Mouse (Mus musculus) midbrain, embryonic 16.5 days (tissue): ENCODE results near the gene Sdhaf2. TPM values are rescaled to one million over a fixed set of nuclear protein-coding genes. Genes with fewer than 3 reads are reported as not detected.

ENCODE experiments used
- ATAC-seq: fragments of 200-750 bp; cut with Nextera tagmentation; 2 replicates; pipeline ENCODE4 v1.8.0; 2017; ENCODE audit warnings: moderate TSS enrichment
- H3K27ac ChIP-seq: fragments of 300-500 bp; sonication (generic); 2 replicates; pipeline ENCODE4 v1.5.1; 2014; ENCODE audit warnings: mild to moderate bottlenecking, low read length, mixed read lengths
- H3K27me3 ChIP-seq: fragments of 300-500 bp; sonication (generic); 2 replicates; pipeline ENCODE4 v1.6.1; 2014; ENCODE audit warnings: low read depth, low read length, mixed read lengths; ENCODE audit not compliant: control insufficient read depth, insufficient read depth
- H3K36me3 ChIP-seq: fragments of 300-500 bp; sonication (generic); 2 replicates; pipeline ENCODE4 v1.6.1; 2014; ENCODE audit warnings: mild to moderate bottlenecking, low read length, moderate library complexity, mixed read lengths; ENCODE audit not compliant: control insufficient read depth, insufficient read depth
- H3K4me1 ChIP-seq: fragments of 300-500 bp; sonication (generic); 2 replicates; pipeline ENCODE4 v1.6.1; 2014; ENCODE audit warnings: mild to moderate bottlenecking, low read length, mixed read lengths; ENCODE audit not compliant: control insufficient read depth, insufficient read depth
- H3K4me2 ChIP-seq: fragments of 300-500 bp; sonication (generic); 2 replicates; pipeline ENCODE4 v1.6.1; 2014; ENCODE audit warnings: mild to moderate bottlenecking, low read length, mixed read lengths
- H3K4me3 ChIP-seq: fragments of 300-500 bp; sonication (generic); 2 replicates; pipeline ENCODE4 v1.5.1; 2014; ENCODE audit warnings: low read depth, mild to moderate bottlenecking, low read length, moderate library complexity, mixed read lengths
- H3K9ac ChIP-seq: fragments of 300-500 bp; sonication (generic); 2 replicates; pipeline ENCODE4 v1.6.1; 2014; ENCODE audit warnings: low read depth, low read length, mixed read lengths
- H3K9me3 ChIP-seq: fragments of 300-500 bp; sonication (generic); replicated peaks from 2 replicates; pipeline ENCODE4 v1.6.1; 2014; ENCODE audit warnings: mild to moderate bottlenecking, low read length, mixed read lengths; ENCODE audit not compliant: control insufficient read depth, poor library complexity, severe bottlenecking
- WGBS: fragments of 180-500 bp; shearing (Covaris S2); extraction: QIAGEN DNeasy Blood & Tissue Kit; methylation state at CpG from one replicate; pipeline ENCODE4 v1.1.7; 2014; 5-methylcytosine and 5-hydroxymethylcytosine counted together
- polyA plus RNA-seq: library from polyadenylated mRNA; unstranded; fragments of >200 nt; fragmentation: Nextera tagmentation; extraction: Ambion mirVana; gene quantifications from 2 replicates; pipeline ENCODE4 v1.2.1, GENCODE M21; 2015

Gene Sdhaf2
- polyA plus RNA-seq, 1 experiment from 2014 or later: 60.2 TPM

DNA sequence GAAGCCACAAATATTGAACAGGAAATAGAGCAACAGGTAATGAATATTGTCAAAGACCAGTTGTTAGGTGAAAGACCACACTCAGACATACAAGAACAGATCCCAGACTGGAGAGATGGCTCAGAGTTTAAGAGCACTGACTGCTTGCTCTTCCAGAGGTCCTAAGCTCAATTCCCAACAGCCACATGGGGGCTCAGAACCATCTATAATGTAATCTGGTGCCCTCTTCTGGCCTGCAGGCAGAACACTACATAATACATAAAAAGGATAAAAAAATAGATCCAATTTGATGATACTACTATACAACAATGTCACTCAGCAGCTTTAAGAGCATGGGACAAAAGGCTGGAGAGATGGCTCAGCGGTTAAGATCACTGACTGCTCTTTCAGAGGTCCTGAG lies 5.6 kb downstream of the Sdhaf2 start:
- Histone ChIP-seq H3K4me2 (no peak overlapping the region), H3K9me3 (no peaks in the 10 kb centered on the region), H3K27me3 (no peaks in the 10 kb centered on the region), H3K4me1 (peaks cover 11% of the 10 kb centered on the region), H3K9ac (no peak overlapping the region), H3K4me3 (no peak overlapping the region), H3K36me3 (0 out of 2 replicates have a peak, but pooled peaks cover 3% of the 10 kb centered on the region), H3K27ac (no peak overlapping the region)
- 59% methylated on average over 1 of the region's 1 CpGs for WGBS
- ATAC-seq: no peak

DNA sequence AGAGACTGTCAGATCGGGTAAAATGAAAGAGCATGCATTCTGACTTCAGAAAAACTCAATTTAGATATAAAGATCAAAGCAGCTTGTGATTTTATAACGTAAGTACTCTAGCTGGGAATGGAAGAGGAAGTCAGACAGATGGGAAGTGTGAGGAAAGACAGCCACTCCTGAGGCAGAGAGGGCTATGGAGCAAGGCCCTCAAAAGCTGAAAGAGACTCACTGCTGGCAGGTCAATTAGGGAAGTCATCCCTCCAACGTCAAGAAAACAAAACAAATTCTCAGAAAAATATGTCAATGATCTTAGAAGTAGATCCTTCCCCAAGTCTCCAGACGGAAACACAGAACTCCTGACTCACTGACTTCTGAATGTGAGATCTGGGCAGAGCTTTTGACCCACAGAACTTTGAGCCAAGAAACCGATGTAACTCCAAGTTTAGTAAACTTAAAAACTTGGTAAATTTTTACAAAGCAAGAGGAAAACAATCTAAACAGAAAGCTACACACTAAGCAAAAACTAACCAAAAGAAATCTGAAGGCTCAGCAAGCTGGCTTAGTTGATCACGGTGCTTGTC lies 15.1 kb downstream of the Sdhaf2 start:
- Histone ChIP-seq H3K4me3 (no peak overlapping the region), H3K9ac (no peak overlapping the region), H3K4me2 (no peak overlapping the region), H3K27me3 (no peaks in the 10 kb centered on the region), H3K4me1 (no peaks in the 10 kb centered on the region), H3K27ac (no peak overlapping the region), H3K36me3 (0 out of 2 replicates have a peak, but pooled peaks cover 6% of the 10 kb centered on the region), H3K9me3 (no peaks in the 10 kb centered on the region)
- no peak for ATAC-seq
- 85% methylated on average over 6 of the region's 6 CpGs for WGBS

GRCm38 (mm10) chr19:10502571-10502970 lies 23.4 kb downstream of the Sdhaf2 start:
- peaks cover 4% of the 10 kb centered on the region for H3K36me3 ChIP-seq
- ATAC-seq: peak; percentile 83
- WGBS: 2% methylated on average over 4 of the region's 4 CpGs
- H3K4me3 ChIP-seq: no peak overlapping the region
- H3K4me2 ChIP-seq: no peak overlapping the region
- no peak overlapping the region for H3K9ac ChIP-seq
- H3K4me1 ChIP-seq: no peaks in the 10 kb centered on the region
- H3K27me3 ChIP-seq: no peaks in the 10 kb centered on the region
- no peaks in the 10 kb centered on the region for H3K9me3 ChIP-seq
- H3K27ac ChIP-seq: no peak overlapping the region

DNA sequence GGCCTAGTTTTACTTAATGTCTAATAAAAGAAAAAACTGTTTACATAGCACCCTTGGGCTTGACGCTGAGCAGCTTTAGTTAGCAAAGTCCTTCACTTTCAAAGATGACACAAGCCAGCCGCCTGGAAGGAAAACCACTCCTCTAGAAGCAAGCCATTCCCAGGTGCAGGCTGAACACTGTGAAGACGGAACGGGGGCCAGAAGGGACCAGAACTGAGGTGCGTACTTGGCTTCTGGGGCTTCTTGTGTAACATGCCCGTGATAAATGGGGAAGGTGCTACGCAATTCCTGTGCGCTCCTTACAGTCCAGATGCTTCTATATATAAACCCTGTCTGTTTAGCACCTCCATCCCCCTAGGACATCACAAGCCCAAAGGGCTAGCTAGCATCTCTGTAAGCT lies 25.4 kb downstream of the Sdhaf2 start:
- Histone ChIP-seq H3K4me3 (no peak overlapping the region), H3K36me3 (peaks cover 2% of the 10 kb centered on the region), H3K4me1 (peaks cover 4% of the 10 kb centered on the region; the same call in 1 of the 2 replicates), H3K9me3 (no peaks in the 10 kb centered on the region), H3K9ac (no peak overlapping the region), H3K27ac (no peak overlapping the region), H3K4me2 (no peak overlapping the region), H3K27me3 (no peaks in the 10 kb centered on the region)
- ATAC-seq: no peak
- WGBS: 95% methylated on average over 8 of the region's 8 CpGs

DNA sequence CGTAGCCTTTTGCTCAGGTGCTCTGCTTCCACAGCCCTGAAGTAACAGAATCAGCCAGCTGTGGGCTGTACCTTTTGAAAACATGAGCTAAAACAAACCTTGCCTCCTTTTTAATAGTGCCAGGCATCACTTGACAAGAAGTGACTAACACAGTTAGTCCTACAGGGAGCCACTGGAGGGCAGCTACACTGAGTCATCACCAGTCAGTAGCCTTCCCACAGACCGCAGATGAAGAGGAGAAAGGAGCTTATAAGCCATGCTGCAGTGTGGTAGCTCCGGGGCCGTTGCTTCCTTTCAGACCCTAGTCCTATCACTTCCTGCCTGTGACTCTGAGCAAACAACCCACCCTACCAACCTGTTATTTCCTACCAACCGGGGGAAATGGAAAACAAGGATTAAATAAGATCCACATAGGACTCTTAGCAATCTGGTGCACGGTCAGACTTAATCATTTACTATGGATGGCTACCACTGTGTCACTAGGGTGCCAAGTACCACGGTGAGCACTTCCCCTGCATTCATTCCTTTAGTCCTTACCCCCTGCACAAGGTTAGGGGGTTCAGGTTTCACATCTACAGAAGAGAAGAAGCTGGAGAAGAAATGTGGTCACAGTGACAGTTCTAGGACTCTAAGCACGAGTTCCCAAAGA lies 28.3 kb downstream of the Sdhaf2 start:
- Histone ChIP-seq H3K9ac (no peak overlapping the region), H3K4me2 (no peak overlapping the region), H3K4me3 (no peak overlapping the region), H3K36me3 (no peaks in the 10 kb centered on the region; the same call in none of the 2 replicates), H3K27me3 (no peaks in the 10 kb centered on the region), H3K4me1 (peaks cover 4% of the 10 kb centered on the region; the same call in 1 of the 2 replicates), H3K9me3 (no peaks in the 10 kb centered on the region), H3K27ac (peak overlapping the region; percentile 8; the same call in 1 of the 2 replicates)
- peak; percentile 52 for ATAC-seq
- 54% methylated on average over 8 of the region's 8 CpGs for WGBS

DNA sequence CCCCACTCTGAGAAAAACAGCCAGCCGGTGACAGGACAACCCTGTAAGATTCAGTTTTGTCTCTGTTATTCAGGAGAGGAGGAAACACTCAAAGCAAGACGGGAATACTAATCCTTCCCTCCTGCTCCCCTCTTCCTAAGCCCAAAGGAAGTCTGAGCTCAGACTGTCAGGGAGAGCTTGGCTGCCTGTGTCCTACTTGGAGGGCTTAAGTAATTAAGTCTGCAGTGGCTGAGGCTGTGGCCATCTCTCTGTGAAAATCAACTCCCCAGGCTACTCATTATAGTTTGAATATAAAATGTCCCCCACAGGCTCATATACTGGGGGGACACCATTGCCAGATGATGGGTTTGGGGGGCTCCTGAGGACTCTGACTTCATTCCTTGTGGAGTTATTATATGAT lies 29.0 kb downstream of the Sdhaf2 start:
- H3K9ac ChIP-seq: no peak overlapping the region
- ATAC-seq: peak; percentile 47; the same call in 1 of the 2 replicates
- no peaks in the 10 kb centered on the region; the same call in none of the 2 replicates for H3K36me3 ChIP-seq
- no peak overlapping the region for H3K4me2 ChIP-seq
- H3K27ac ChIP-seq: peak overlapping the region; percentile 8; the same call in 1 of the 2 replicates
- H3K4me3 ChIP-seq: no peak overlapping the region
- peaks cover 4% of the 10 kb centered on the region; the same call in 1 of the 2 replicates for H3K4me1 ChIP-seq
- 26% methylated on average over 2 of the region's 2 CpGs for whole genome bisulfite sequencing
- no peaks in the 10 kb centered on the region for H3K27me3 ChIP-seq
- no peaks in the 10 kb centered on the region for H3K9me3 ChIP-seq

DNA sequence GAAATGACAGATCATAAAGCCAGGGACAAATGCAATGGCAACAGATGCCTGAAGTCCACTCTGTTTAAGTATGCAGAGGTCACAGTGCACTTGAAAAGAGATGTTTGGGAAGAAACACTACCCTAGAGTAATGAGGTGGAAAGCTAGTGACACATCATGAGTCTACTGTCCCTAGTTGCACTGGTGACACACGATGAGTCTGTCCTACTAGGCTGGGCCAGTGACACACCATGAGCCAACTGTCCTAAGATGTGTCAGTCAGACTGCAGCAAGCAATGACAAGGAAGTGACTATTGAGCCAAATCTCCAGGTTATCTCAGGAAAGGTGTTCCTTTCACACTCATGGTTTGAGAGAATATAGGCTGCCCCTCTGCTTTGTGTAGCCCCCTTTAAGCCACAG lies 30.3 kb downstream of the Sdhaf2 start:
- Histone ChIP-seq H3K9me3 (no peaks in the 10 kb centered on the region), H3K4me2 (no peak overlapping the region), H3K9ac (no peak overlapping the region), H3K27me3 (no peaks in the 10 kb centered on the region), H3K4me1 (peaks cover 4% of the 10 kb centered on the region; the same call in 1 of the 2 replicates), H3K27ac (no peak overlapping the region), H3K4me3 (no peak overlapping the region), H3K36me3 (no peaks in the 10 kb centered on the region; the same call in 1 of the 2 replicates)
- 88% methylated on average over 1 of the region's 1 CpGs for WGBS
- ATAC-seq: no peak

- no peaks in the 10 kb centered on the region for H3K9me3 ChIP-seq
- no peak overlapping the region for H3K4me3 ChIP-seq
- H3K27me3 ChIP-seq: no peaks in the 10 kb centered on the region
- peaks cover 10% of the 10 kb centered on the region for H3K4me1 ChIP-seq
- 22% methylated on average over 9 of the region's 9 CpGs for WGBS
- no peak overlapping the region for H3K4me2 ChIP-seq
- no peak overlapping the region for H3K9ac ChIP-seq
- H3K27ac ChIP-seq: no peak overlapping the region
- peak; percentile 72 for ATAC-seq
- H3K36me3 ChIP-seq: no peaks in the 10 kb centered on the region
These were observed 39.6 kb downstream of the Sdhaf2 start for GRCm38 (mm10) chr19:10486264-10486738.

DNA sequence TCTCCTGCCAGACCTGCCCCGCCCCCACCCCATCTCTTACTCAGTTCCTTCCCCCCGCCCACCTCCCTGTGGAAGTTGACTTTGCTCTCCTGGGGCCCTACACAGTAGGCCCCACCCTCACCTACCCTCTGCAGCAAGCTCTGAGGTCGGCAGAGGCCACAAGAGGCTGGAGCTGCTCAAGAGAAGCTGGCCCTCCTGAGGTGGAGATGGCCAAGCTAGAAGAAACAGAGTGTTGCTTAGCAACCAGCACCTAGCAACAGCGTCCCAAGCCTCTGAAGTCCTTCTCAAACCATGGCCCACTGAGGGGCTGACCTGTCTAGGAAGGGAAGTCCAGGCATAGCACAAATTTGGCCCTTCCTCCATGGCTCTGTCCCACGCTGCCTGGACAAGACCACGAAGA lies 43.2 kb downstream of the Sdhaf2 start, which contains the start of gene Ppp1r32:
Gene Ppp1r32, minus strand, starts transcription at position 226 of the 400 bp plus-strand sequence.
- ATAC-seq: peak; percentile 73
- Histone ChIP-seq H3K36me3 (no peaks in the 10 kb centered on the region), H3K9ac (no peak within 1 kb of the TSS), H3K9me3 (no peaks in the 10 kb centered on the region), H3K27me3 (no peaks in the 10 kb centered on the region), H3K4me1 (peaks cover 10% of the 10 kb centered on the region), H3K4me2 (peak within 1 kb of the TSS; percentile 19), H3K27ac (peak within 1 kb of the TSS; percentile 24; the same call in 1 of the 2 replicates), H3K4me3 (no peak within 1 kb of the TSS)
- WGBS: 18% methylated on average over 6 of the region's 6 CpGs
